Mouse (Mus musculus) adrenal gland, postnatal 36 days (tissue): Measurements from ENCODE around the gene Cdc45. TPM values are rescaled to one million over a fixed set of nuclear protein-coding genes. Genes with fewer than 3 reads are reported as not detected.

Experiments
- DNase-seq, 2 experiments: peaks; one replicate each; pipeline ENCODE4 v3.0.0; 2021; ENCODE audit warnings: mixed read lengths in 1 of 2
- total RNA-seq, 2 experiments: library from RNA; stranded (reverse); gene quantifications; 2 replicates each; pipeline ENCODE4 v1.2.3; 2021

The Cdc45 gene
- total RNA-seq, 2 experiments from 2014 or later = 7.0 to 11.3 TPM

GRCm38 (mm10) chr16:18788627-18789406 is 23.0 kb downstream of the Cdc45 start:
- no peak for DNase-seq

GRCm38 (mm10) chr16:18786652-18787051 is 25.1 kb downstream of the Cdc45 start:
- DNase-seq = no peak

GRCm38 (mm10) chr16:18785485-18785884 is 26.3 kb downstream of the Cdc45 start:
- no peak for DNase-seq

- no peak for DNase-seq
Observed at GRCm38 (mm10) chr16:18785025-18785424, 26.8 kb downstream of the Cdc45 start.

- DNase-seq = no peak
Observed at GRCm38 (mm10) chr16:18781810-18782209, 30.0 kb downstream of the Cdc45 start.

- no peak for DNase-seq
Observed at GRCm38 (mm10) chr16:18778461-18778860, 33.3 kb downstream of the Cdc45 start.

- peak; percentile 31 to 46 for DNase-seq
Observed at GRCm38 (mm10) chr16:18777101-18778080, 34.4 kb downstream of the Cdc45 start.

- peak; percentile 37 to 63 for DNase-seq
Observed at GRCm38 (mm10) chr16:18776556-18777100, 35.2 kb downstream of the Cdc45 start, which contains the start of gene Cldn5. Gene Cldn5 (plus strand): TSS chr16:18776847.

GRCm38 (mm10) chr16:18775621-18776555 is 35.9 kb downstream of the Cdc45 start:
- peak; percentile 40 to 63 for DNase-seq

GRCm38 (mm10) chr16:18773936-18774335 is 37.9 kb downstream of the Cdc45 start:
- DNase-seq = peak; percentile 28 to 47

- DNase-seq = no peak
Observed at GRCm38 (mm10) chr16:18769501-18769900, 42.3 kb downstream of the Cdc45 start.

- no peak for DNase-seq
Observed at GRCm38 (mm10) chr16:18766390-18766789, 45.4 kb downstream of the Cdc45 start.

- no peak for DNase-seq
Observed at GRCm38 (mm10) chr16:18762960-18763359, 48.8 kb downstream of the Cdc45 start.

- DNase-seq = no peak
Observed at GRCm38 (mm10) chr16:18761734-18762133, 50.1 kb downstream of the Cdc45 start.

- no peak for DNase-seq
Observed at GRCm38 (mm10) chr16:18751885-18752499, 59.8 kb downstream of the Cdc45 start.

GRCm38 (mm10) chr16:18751101-18751500 is 60.7 kb downstream of the Cdc45 start:
- DNase-seq = peak in 1 of 2 experiments; percentile 8

- no peak for DNase-seq
Observed at GRCm38 (mm10) chr16:18746268-18747122, 65.3 kb downstream of the Cdc45 start.

GRCm38 (mm10) chr16:18738303-18738702 is 73.5 kb downstream of the Cdc45 start:
- no peak for DNase-seq

GRCm38 (mm10) chr16:18733100-18733956 is 78.5 kb downstream of the Cdc45 start:
- DNase-seq = peak; percentile 36 to 37
